Mouse (Mus musculus): ENCODE data around the gene Fhit. TPM values are rescaled to one million over a fixed set of nuclear protein-coding genes. Genes with fewer than 3 reads are reported as not detected.

Gene Fhit
- total RNA-seq, 1 experiment from 2014 or later, result 8.8 TPM

- DNase-seq, result no peak
Measured at GRCm38 (mm10) chr14:10710796-10711311, 451.0 kb downstream of the Fhit start.

DNA sequence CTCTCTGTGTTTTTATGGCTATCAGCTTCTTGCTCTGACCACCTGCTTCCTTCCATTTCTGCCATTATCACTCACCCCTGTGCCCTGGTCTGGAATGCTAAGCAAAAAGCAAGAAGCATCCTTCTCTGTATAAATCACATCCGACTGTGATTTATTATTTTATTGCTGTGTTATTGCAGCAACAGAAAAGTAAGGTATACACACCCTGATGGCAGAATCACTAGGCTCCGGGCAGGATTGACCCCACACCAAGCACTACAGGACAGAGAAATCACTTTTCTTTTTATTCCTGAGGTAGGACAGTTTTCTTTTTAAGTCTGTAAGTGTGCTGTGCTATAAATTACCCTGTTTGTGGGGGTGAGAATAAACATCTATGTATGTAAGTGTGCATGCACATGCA, 460.1 kb downstream of the Fhit start:
- DNase-seq, result no peak

- DNase-seq, result no peak
Measured at GRCm38 (mm10) chr14:10680041-10680440, 481.8 kb downstream of the Fhit start.

DNA sequence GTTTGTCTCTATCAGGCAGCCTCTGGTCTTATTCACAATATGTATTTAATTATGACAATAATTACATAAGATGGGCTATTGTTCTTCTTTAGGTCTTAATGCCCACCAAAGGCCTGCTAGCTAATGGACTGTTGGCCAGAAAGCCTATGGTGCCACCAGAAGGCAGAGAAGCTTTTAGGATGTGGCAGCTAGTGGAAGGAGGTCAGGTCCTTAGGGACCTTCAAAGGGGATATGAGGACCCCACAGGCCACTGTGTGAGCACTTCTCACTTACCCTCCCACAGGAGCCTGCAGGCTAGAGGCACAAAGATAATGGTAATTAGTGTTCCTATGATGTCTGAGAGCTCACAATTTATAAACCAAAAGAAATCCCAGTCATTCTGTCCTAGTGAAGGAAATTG, 482.2 kb downstream of the Fhit start:
- no peak for DNase-seq

GRCm38 (mm10) chr14:10677627-10678026, 484.2 kb downstream of the Fhit start:
- peak; percentile 12 for DNase-seq

- no peak for DNase-seq
Measured at GRCm38 (mm10) chr14:10660247-10660646, 501.6 kb downstream of the Fhit start.

DNA sequence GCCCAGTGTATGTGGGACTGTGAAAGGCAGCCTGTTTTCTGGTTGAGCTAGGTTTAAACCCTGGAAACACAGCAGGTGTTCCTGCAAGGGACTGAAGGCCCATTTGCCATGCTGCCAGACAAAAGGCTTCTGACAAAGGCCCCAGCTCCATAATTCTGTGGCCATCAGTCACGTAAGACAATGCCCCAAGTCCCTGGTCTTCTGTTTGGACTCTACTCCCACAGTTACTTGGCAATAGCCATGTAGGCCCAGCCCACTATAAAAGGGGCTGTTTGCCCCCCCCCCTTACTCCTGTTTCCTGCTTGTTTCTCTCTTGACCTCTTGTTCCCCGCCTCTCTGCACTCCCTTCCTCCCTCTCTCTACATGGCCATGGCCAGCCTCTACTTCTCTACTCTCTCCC, 502.5 kb downstream of the Fhit start:
- no peak for DNase-seq

GRCm38 (mm10) chr14:10658219-10658618, 503.6 kb downstream of the Fhit start:
- no peak for DNase-seq

GRCm38 (mm10) chr14:10657364-10657763, 504.5 kb downstream of the Fhit start:
- no peak for DNase-seq

DNA sequence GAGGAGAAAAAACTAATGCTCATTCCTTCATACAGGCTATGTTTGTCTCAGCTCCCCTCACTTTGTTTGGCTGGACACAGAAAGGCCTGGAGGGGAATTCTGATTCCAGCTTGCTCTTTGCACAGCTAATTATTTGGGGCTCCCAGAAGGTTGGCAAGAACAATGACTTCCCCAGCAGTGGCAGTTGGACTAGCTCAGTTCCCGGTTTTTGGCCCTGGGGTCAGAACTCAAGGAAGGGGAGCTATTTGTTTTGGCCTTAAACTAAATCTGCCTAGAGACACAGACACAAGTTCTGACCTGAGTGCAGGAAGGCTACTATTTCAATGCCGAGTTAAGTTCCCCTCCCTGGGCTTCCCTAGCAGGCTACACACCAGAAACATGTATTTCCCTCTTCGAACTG, 506.0 kb downstream of the Fhit start:
- DNase-seq, result no peak

- DNase-seq, result no peak
Measured at GRCm38 (mm10) chr14:10647832-10648231, 514.0 kb downstream of the Fhit start.

- DNase-seq, result no peak
Measured at GRCm38 (mm10) chr14:10631783-10632182, 530.1 kb downstream of the Fhit start.

DNA sequence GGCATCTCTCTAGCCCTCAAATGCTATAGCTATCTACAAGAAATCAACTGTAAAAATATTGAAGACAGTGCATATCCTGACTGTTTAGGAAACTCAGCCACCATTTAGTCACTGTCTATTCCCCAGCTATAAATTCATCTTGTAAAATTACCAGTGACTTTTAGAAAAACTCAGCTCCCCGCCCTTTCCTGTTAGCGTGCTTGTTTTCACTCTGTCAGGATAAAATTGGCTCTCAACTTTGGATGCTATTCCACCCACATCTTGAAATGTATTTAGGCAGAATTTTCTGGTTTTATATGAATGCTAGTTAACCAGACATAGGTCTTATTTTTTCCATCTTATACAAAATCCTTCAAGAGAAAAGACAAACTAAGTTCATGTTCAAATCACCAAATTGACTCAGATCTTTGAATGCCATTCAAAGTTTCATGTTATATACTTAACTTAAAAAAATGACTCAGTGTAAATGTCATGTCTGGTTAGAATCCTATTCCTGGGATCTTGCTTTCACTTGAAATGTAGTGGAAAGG, 530.9 kb downstream of the Fhit start:
- no peak for DNase-seq

- no peak for DNase-seq
Measured at GRCm38 (mm10) chr14:10593467-10593866, 568.4 kb downstream of the Fhit start.

GRCm38 (mm10) chr14:10568937-10569552, 592.8 kb downstream of the Fhit start:
- DNase-seq, result no peak

DNA sequence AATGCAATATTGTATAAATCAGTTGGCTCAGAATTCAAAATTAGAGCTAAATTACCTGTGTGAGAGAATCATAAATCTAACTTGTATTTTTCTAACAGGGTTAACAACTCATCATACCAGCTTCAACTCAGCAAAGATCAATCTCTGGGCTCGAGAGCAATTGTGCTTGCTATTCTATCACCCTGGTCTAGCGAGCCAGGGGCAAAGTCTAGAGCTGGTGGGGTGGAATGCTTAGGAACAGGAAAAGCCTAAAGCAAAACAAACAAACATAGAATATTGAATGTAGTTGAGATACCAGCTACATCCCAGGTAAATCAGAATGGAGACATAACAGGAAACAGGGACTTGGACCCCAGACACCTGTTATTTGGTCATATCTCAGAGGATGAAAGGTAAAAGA, 594.1 kb downstream of the Fhit start:
- DNase-seq, result no peak

DNA sequence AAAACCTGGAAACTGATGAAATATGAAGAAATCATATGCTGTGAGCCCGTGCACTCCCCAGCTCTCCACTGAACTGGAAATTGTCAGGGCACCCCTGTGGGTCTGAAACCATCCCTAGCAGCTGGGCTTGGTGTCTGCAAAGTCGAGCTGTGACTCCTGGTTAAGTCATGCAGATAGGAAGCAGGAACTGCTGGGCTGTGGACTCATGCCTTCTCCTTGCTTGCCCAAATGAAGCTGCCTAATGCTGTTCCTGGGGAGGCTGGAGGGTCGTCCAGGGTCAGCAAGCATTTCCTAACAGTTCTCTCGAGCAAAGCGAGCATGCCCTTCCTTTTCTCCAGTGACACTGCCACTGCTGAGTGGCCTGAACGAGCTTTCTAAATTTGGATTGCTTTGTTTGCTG, 607.1 kb downstream of the Fhit start:
- DNase-seq, result no peak

DNA sequence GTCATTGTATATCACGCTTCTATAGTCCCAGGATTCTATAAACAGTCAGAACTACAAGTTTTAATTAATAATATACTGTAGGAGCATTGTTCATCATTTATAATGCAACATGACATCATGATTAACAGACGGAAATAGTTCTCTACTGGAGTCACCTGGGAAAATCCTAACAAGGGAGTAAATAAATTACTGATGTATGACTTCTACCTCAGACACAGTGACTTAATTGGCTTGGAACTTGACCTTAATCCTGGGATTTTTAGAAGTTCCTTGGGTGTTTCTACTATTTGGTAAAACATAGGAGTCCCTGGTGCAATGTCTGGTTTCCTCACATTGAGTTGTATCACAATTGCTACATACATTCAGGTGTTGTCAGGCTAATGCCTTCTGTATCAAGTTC, 613.2 kb downstream of the Fhit start:
- DNase-seq, result no peak

DNA sequence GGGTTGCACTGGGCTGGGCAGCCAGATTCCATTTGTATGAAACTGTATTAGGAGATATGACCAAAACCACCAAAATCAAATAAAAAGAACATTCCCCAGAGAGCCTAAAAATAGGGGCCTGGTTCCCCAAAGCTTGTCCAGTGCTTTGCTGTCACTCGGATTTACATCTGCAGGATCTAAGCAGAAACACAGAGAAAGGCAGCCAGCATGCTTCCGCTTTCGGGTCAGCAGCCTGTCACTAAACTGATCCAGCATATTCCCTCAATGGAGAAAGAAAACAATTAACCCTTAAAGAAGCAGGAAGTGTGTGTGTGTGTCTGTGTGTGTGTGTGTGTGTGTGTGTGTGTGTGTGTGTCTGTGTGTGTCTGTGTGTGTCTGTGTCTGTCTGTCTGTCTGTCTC, 615.9 kb downstream of the Fhit start:
- DNase-seq, result no peak

GRCm38 (mm10) chr14:10534862-10535261, 627.0 kb downstream of the Fhit start:
- no peak for DNase-seq

GRCm38 (mm10) chr14:10531748-10532500, 629.9 kb downstream of the Fhit start:
- DNase-seq, result no peak

DNA sequence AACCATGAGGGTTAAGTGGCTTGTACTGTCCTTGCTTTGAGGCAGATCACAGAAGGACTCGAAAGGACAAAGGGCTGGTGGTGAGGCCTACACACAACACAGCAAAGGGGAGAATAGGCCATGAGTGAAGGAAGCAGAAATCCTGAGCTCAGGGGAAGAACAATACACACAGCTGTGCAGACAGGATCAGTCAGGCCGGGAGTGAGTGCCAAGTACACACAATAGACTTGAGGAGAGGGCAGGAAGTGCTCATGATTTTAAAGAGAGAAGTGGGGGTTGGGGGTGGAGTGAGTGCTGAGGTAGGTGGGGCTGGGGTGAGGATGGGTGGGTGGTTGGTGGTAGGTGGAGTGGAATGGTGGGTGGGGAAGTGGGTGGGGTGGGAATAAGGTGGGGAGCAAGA, 635.0 kb downstream of the Fhit start:
- no peak for DNase-seq

GRCm38 (mm10) chr14:10525786-10526185, 636.0 kb downstream of the Fhit start:
- DNase-seq, result no peak

DNA sequence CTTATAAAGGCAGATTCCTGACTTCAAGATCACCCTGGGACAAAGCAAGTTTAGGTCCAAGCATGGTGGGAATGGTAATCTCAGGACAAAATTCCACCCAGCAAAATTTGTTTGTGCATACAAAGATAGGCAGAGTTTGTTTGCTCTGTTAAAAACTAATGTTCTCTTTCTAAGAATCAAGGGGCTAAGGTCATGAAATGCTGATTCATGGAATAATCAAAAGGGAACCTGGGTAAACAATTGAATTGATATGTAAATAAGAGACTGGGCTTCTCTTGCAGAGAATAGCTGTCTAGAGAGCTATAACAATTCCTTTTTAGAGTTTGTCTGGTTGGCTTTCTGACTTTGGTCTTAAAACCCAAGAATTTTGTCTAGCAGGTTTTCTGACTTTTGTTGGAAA, 647.8 kb downstream of the Fhit start:
- no peak for DNase-seq
